Mouse (Mus musculus): Measurements from ENCODE around the gene Eps8. TPM values are rescaled to one million over a fixed set of nuclear protein-coding genes. Genes with fewer than 3 reads are reported as not detected.

Eps8 gene
- polyA plus RNA-seq, 1 experiment from 2014 or later = 24.9 TPM

GRCm38 (mm10) chr6:137512753-137513152 lies 141.9 kb downstream of the Eps8 start:
- Histone ChIP-seq H3K27me3 (ENCODE audit: control insufficient read depth, insufficient read depth, low read length) (no peaks in the 10 kb centered on the region), H3K9me3 (ENCODE audit: control insufficient read depth, low read length) (no peaks in the 10 kb centered on the region), H3K4me3 (ENCODE audit: low read depth, low read length) (no peak overlapping the region), H3K9ac (replicated peaks; ENCODE audit: low read depth, low read length) (no peak overlapping the region), H3K36me3 (ENCODE audit: control insufficient read depth, insufficient read depth, low read length) (no peaks in the 10 kb centered on the region), H3K27ac (ENCODE audit: low read depth, low read length) (no peak overlapping the region), H3K4me1 (ENCODE audit: control insufficient read depth, insufficient read depth, low read length) (no peaks in the 10 kb centered on the region), H3K4me2 (ENCODE audit: low read depth, low read length) (no peak overlapping the region)
- ATAC-seq (ENCODE audit: low read depth) = no peak
- WGBS = 86% methylated on average over 5 of the region's 5 CpGs

GRCm38 (mm10) chr6:137509341-137510045 lies 145.2 kb downstream of the Eps8 start:
- no peak overlapping the region for H3K4me2 ChIP-seq (ENCODE audit: low read depth, low read length)
- no peak overlapping the region for H3K4me3 ChIP-seq (ENCODE audit: low read depth, low read length)
- no peaks in the 10 kb centered on the region for H3K27me3 ChIP-seq (ENCODE audit: control insufficient read depth, insufficient read depth, low read length)
- H3K9me3 ChIP-seq (ENCODE audit: control insufficient read depth, low read length) = no peaks in the 10 kb centered on the region
- H3K27ac ChIP-seq (ENCODE audit: low read depth, low read length) = no peak overlapping the region
- H3K4me1 ChIP-seq (ENCODE audit: control insufficient read depth, insufficient read depth, low read length) = no peaks in the 10 kb centered on the region
- WGBS = 84% methylated on average over 14 of the region's 14 CpGs
- no peak for ATAC-seq (ENCODE audit: low read depth)
- no peak overlapping the region for H3K9ac ChIP-seq (replicated peaks; ENCODE audit: low read depth, low read length)
- no peaks in the 10 kb centered on the region for H3K36me3 ChIP-seq (ENCODE audit: control insufficient read depth, insufficient read depth, low read length)

GRCm38 (mm10) chr6:137508936-137509335 lies 145.7 kb downstream of the Eps8 start:
- Histone ChIP-seq H3K36me3 (ENCODE audit: control insufficient read depth, insufficient read depth, low read length) (no peaks in the 10 kb centered on the region), H3K9ac (replicated peaks; ENCODE audit: low read depth, low read length) (no peak overlapping the region), H3K4me1 (ENCODE audit: control insufficient read depth, insufficient read depth, low read length) (no peaks in the 10 kb centered on the region), H3K27ac (ENCODE audit: low read depth, low read length) (no peak overlapping the region), H3K27me3 (ENCODE audit: control insufficient read depth, insufficient read depth, low read length) (no peaks in the 10 kb centered on the region), H3K4me2 (ENCODE audit: low read depth, low read length) (no peak overlapping the region), H3K9me3 (ENCODE audit: control insufficient read depth, low read length) (no peaks in the 10 kb centered on the region), H3K4me3 (ENCODE audit: low read depth, low read length) (no peak overlapping the region)
- 94% methylated on average over 19 of the region's 19 CpGs for WGBS
- ATAC-seq (ENCODE audit: low read depth) = no peak

GRCm38 (mm10) chr6:137506563-137506962 lies 148.1 kb downstream of the Eps8 start:
- no peak overlapping the region for H3K4me2 ChIP-seq (ENCODE audit: low read depth, low read length)
- H3K4me1 ChIP-seq (ENCODE audit: control insufficient read depth, insufficient read depth, low read length) = no peaks in the 10 kb centered on the region
- no peak overlapping the region for H3K27ac ChIP-seq (ENCODE audit: low read depth, low read length)
- no peak for ATAC-seq (ENCODE audit: low read depth)
- 96% methylated on average over 7 of the region's 7 CpGs for WGBS
- no peaks in the 10 kb centered on the region for H3K9me3 ChIP-seq (ENCODE audit: control insufficient read depth, low read length)
- H3K4me3 ChIP-seq (ENCODE audit: low read depth, low read length) = no peak overlapping the region
- no peaks in the 10 kb centered on the region for H3K27me3 ChIP-seq (ENCODE audit: control insufficient read depth, insufficient read depth, low read length)
- H3K9ac ChIP-seq (replicated peaks; ENCODE audit: low read depth, low read length) = no peak overlapping the region
- no peaks in the 10 kb centered on the region for H3K36me3 ChIP-seq (ENCODE audit: control insufficient read depth, insufficient read depth, low read length)

GRCm38 (mm10) chr6:137505555-137506227 lies 149.0 kb downstream of the Eps8 start:
- H3K36me3 ChIP-seq (ENCODE audit: control insufficient read depth, insufficient read depth, low read length) = no peaks in the 10 kb centered on the region
- 90% methylated on average over 3 of the region's 3 CpGs for WGBS
- H3K4me1 ChIP-seq (ENCODE audit: control insufficient read depth, insufficient read depth, low read length) = no peaks in the 10 kb centered on the region
- H3K27me3 ChIP-seq (ENCODE audit: control insufficient read depth, insufficient read depth, low read length) = no peaks in the 10 kb centered on the region
- no peak overlapping the region for H3K9ac ChIP-seq (replicated peaks; ENCODE audit: low read depth, low read length)
- H3K4me3 ChIP-seq (ENCODE audit: low read depth, low read length) = no peak overlapping the region
- no peak overlapping the region for H3K27ac ChIP-seq (ENCODE audit: low read depth, low read length)
- no peak overlapping the region for H3K4me2 ChIP-seq (ENCODE audit: low read depth, low read length)
- H3K9me3 ChIP-seq (ENCODE audit: control insufficient read depth, low read length) = no peaks in the 10 kb centered on the region
- ATAC-seq (ENCODE audit: low read depth) = no peak

- Histone ChIP-seq H3K9ac (replicated peaks; ENCODE audit: low read depth, low read length) (no peak overlapping the region), H3K27me3 (ENCODE audit: control insufficient read depth, insufficient read depth, low read length) (no peaks in the 10 kb centered on the region), H3K4me3 (ENCODE audit: low read depth, low read length) (no peak overlapping the region), H3K36me3 (ENCODE audit: control insufficient read depth, insufficient read depth, low read length) (no peaks in the 10 kb centered on the region), H3K27ac (ENCODE audit: low read depth, low read length) (no peak overlapping the region), H3K4me1 (ENCODE audit: control insufficient read depth, insufficient read depth, low read length) (no peaks in the 10 kb centered on the region), H3K4me2 (ENCODE audit: low read depth, low read length) (no peak overlapping the region), H3K9me3 (ENCODE audit: control insufficient read depth, low read length) (no peaks in the 10 kb centered on the region)
- ATAC-seq (ENCODE audit: low read depth) = no peak
- WGBS = 51% methylated on average over 1 of the region's 1 CpGs
Observed at GRCm38 (mm10) chr6:137504052-137504451, 150.6 kb downstream of the Eps8 start.

GRCm38 (mm10) chr6:137503462-137503861 lies 151.2 kb downstream of the Eps8 start:
- no peak overlapping the region for H3K27ac ChIP-seq (ENCODE audit: low read depth, low read length)
- 83% methylated on average over 8 of the region's 8 CpGs for WGBS
- no peak overlapping the region for H3K9ac ChIP-seq (replicated peaks; ENCODE audit: low read depth, low read length)
- no peak for ATAC-seq (ENCODE audit: low read depth)
- no peak overlapping the region for H3K4me3 ChIP-seq (ENCODE audit: low read depth, low read length)
- H3K36me3 ChIP-seq (ENCODE audit: control insufficient read depth, insufficient read depth, low read length) = no peaks in the 10 kb centered on the region
- no peaks in the 10 kb centered on the region for H3K27me3 ChIP-seq (ENCODE audit: control insufficient read depth, insufficient read depth, low read length)
- no peaks in the 10 kb centered on the region for H3K9me3 ChIP-seq (ENCODE audit: control insufficient read depth, low read length)
- H3K4me1 ChIP-seq (ENCODE audit: control insufficient read depth, insufficient read depth, low read length) = no peaks in the 10 kb centered on the region
- H3K4me2 ChIP-seq (ENCODE audit: low read depth, low read length) = no peak overlapping the region

GRCm38 (mm10) chr6:137503009-137503408 lies 151.7 kb downstream of the Eps8 start:
- H3K9me3 ChIP-seq (ENCODE audit: control insufficient read depth, low read length) = no peaks in the 10 kb centered on the region
- H3K27me3 ChIP-seq (ENCODE audit: control insufficient read depth, insufficient read depth, low read length) = no peaks in the 10 kb centered on the region
- H3K4me3 ChIP-seq (ENCODE audit: low read depth, low read length) = no peak overlapping the region
- 89% methylated on average over 7 of the region's 7 CpGs for WGBS
- no peak for ATAC-seq (ENCODE audit: low read depth)
- H3K4me1 ChIP-seq (ENCODE audit: control insufficient read depth, insufficient read depth, low read length) = no peaks in the 10 kb centered on the region
- H3K36me3 ChIP-seq (ENCODE audit: control insufficient read depth, insufficient read depth, low read length) = no peaks in the 10 kb centered on the region
- no peak overlapping the region for H3K9ac ChIP-seq (replicated peaks; ENCODE audit: low read depth, low read length)
- no peak overlapping the region for H3K4me2 ChIP-seq (ENCODE audit: low read depth, low read length)
- no peak overlapping the region for H3K27ac ChIP-seq (ENCODE audit: low read depth, low read length)

- 80% methylated on average over 6 of the region's 6 CpGs for WGBS
- no peaks in the 10 kb centered on the region for H3K27me3 ChIP-seq (ENCODE audit: control insufficient read depth, insufficient read depth, low read length)
- ATAC-seq (ENCODE audit: low read depth) = no peak
Observed at GRCm38 (mm10) chr6:137498781-137499180, 155.9 kb downstream of the Eps8 start.

More at GRCm38 (mm10) chr6:137498781-137499180, 155.9 kb downstream of the Eps8 start:
- no peak overlapping the region for H3K27ac ChIP-seq (ENCODE audit: low read depth, low read length)
- no peaks in the 10 kb centered on the region for H3K4me1 ChIP-seq (ENCODE audit: control insufficient read depth, insufficient read depth, low read length)
- no peak overlapping the region for H3K4me3 ChIP-seq (ENCODE audit: low read depth, low read length)
- no peaks in the 10 kb centered on the region for H3K36me3 ChIP-seq (ENCODE audit: control insufficient read depth, insufficient read depth, low read length)
- H3K9me3 ChIP-seq (ENCODE audit: control insufficient read depth, low read length) = no peaks in the 10 kb centered on the region
- no peak overlapping the region for H3K9ac ChIP-seq (replicated peaks; ENCODE audit: low read depth, low read length)
- no peak overlapping the region for H3K4me2 ChIP-seq (ENCODE audit: low read depth, low read length)

Data from neural tube, embryonic 14.5 days (tissue).